Mouse (Mus musculus) embryo, embryonic 9.5 days (tissue): ENCODE data around the gene Calm3.

Experiments
- DNase-seq: peaks from one replicate; pipeline ENCODE4 v3.0.0-alpha.2; 2017; ENCODE audit errors: extremely low spot score

Gene Calm3

GRCm38 (mm10) chr7:16940292-16940691 lies 16.4 kb upstream of the Calm3 start:
- DNase-seq: no peak

- no peak for DNase-seq
These were observed 14.3 kb upstream of the Calm3 start for GRCm38 (mm10) chr7:16938117-16938791.

- DNase-seq: no peak
These were observed 13.4 kb upstream of the Calm3 start for GRCm38 (mm10) chr7:16937312-16937711.

GRCm38 (mm10) chr7:16932704-16933577 lies 9.0 kb upstream of the Calm3 start:
- DNase-seq: no peak

- peak; percentile 82 for DNase-seq
These were observed 8.2 kb upstream of the Calm3 start for GRCm38 (mm10) chr7:16931968-16932627.

GRCm38 (mm10) chr7:16930850-16931249 lies 6.9 kb upstream of the Calm3 start:
- DNase-seq: peak; percentile 68

- DNase-seq: no peak
These were observed 4.4 kb upstream of the Calm3 start for GRCm38 (mm10) chr7:16928341-16928740.

- DNase-seq: no peak
These were observed 454 bp downstream of the Calm3 start for GRCm38 (mm10) chr7:16923283-16924036.

- DNase-seq: no peak
These were observed 1.4 kb downstream of the Calm3 start for GRCm38 (mm10) chr7:16922360-16922973.

- no peak for DNase-seq
These were observed 2.0 kb downstream of the Calm3 start for GRCm38 (mm10) chr7:16921881-16922335.

GRCm38 (mm10) chr7:16920818-16921791 lies 2.8 kb downstream of the Calm3 start:
- no peak for DNase-seq

GRCm38 (mm10) chr7:16920150-16920579 lies 3.7 kb downstream of the Calm3 start:
- no peak for DNase-seq

GRCm38 (mm10) chr7:16919395-16920149 lies 4.3 kb downstream of the Calm3 start:
- no peak for DNase-seq

GRCm38 (mm10) chr7:16918670-16919069 lies 5.2 kb downstream of the Calm3 start:
- DNase-seq: no peak

GRCm38 (mm10) chr7:16918014-16918413 lies 5.9 kb downstream of the Calm3 start:
- no peak for DNase-seq

- DNase-seq: no peak
These were observed 6.5 kb downstream of the Calm3 start for GRCm38 (mm10) chr7:16917447-16917846.

GRCm38 (mm10) chr7:16916342-16917265 lies 7.3 kb downstream of the Calm3 start:
- DNase-seq: no peak
